Mouse (Mus musculus) right cerebral cortex, postnatal 25 days (tissue): ENCODE results near the gene Bmp6.

Experiments used
- DNase-seq: peaks from one replicate; pipeline ENCODE4 v3.0.0; 2022

The Bmp6 gene

DNA sequence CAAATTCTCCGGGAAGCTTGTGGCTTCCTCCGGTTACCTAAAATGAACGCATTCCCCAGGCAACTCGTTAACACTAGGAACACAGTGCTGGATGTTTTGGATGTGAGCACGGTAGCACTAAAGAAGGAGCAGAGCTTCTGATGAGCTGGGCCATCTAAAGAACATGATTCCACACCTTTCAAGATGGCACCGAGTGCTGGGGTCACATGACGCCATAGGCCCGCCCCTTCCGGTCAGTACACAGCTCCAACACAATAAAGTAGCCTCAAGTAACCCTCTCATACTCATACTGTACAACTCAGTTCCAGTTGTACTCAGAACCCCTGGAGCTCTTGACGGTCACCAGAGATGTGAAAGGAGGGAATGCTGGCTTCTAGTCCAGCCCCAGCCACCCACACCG lies 171.7 kb downstream of the Bmp6 start:
- no peak for DNase-seq

DNA sequence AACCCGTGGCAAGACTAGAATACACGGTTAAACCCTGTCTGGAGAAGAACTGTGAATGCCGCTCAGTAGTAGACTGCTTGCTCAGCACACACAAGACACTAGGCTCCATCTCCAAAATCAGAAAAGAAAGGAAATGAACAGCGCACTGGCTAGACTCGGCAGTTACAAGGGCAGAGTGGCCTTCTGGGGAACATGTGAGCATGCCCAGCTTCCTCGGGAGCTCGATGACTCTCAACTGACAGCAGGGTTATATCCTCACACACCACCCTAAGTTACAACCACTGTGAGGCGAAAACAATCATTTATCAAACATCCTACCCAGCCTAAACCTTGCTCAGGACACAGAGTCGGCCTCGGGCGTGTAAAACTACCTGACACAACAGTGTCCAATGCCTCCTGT lies 175.4 kb downstream of the Bmp6 start:
- DNase-seq = no peak

DNA sequence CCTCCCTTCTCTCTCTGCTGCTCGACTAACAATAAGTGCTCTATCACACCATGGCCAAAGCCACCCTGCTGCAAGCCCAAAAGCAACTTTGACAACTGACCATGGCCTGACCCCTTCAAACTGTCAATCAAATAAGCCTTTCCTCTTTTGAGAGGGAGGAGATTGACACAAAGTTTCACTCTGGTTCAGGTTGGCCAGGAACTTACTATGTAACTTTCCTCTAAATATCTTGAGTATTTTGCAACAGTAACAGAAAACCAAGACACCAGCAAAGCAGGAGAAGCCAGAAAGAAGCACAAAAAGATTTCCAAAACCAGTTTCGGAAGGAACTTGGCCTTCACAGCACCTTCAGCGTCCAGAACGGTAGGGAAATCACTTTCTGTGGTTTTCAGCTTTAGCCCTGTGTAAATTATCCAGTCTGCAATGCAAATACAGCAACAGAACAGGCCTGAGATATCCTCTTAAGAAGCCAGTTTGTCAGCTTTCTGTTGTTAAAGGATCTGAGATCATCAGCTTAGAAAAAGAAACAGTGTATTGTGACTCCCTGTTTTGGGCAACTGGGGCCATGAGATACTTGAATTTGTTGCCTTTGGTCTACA lies 177.2 kb downstream of the Bmp6 start:
- DNase-seq = no peak

DNA sequence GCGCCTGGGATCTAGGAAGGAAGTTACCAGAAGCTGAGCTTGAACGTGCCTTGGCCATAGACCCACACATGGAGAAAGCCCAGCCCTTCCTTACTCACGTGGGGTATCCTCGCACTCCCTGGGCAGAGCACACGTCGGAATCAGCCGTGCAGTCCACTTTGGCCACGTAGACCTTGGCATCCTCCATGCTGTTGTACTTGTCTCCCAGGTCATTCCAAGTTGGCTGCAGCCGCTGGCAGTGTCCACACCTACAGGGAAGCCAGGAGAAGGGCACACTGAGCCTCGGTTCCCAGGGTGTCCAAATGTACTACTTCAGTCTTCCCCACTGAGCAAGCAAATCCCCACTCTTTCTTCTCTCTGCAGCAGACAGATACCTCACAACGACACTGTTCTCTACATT lies 178.3 kb downstream of the Bmp6 start:
- DNase-seq = no peak

DNA sequence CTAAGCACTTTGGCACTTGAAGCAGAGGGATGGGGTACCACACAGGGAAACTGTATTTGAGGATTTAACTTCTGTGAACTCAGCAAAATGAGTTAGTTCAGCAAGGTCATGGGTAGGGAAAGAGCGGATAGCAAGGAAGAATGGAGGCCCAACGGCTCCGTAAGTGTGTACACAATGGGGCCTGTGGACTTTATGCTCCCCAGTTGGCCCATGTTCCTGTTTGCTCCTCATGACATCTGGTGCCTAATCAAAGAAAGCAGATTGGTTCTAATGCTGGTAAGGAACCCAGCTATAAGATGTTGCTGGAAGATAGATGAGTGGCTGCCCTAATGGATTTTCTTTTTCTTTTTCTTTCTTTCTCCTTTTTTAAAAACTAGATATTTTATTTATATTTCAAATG lies 180.4 kb downstream of the Bmp6 start:
- no peak for DNase-seq

DNA sequence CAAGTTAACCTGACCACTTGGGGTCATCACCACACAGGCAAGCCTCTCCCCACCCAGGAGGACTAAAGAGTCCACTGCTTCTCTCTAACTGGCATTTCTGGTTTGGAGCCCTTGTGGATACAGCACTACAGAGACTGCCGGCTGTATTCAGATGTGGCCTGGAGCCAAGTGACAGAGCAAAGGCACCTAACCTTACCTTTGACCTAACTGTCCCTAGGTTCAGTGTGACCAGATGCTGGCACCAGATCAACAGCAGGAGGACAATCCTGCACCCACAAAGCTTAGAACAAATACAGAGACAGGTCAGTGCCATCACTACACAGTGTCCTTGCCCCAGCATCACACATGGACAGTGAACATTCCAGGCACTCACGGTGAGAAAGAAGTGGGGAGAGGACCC lies 181.2 kb downstream of the Bmp6 start:
- DNase-seq = no peak

DNA sequence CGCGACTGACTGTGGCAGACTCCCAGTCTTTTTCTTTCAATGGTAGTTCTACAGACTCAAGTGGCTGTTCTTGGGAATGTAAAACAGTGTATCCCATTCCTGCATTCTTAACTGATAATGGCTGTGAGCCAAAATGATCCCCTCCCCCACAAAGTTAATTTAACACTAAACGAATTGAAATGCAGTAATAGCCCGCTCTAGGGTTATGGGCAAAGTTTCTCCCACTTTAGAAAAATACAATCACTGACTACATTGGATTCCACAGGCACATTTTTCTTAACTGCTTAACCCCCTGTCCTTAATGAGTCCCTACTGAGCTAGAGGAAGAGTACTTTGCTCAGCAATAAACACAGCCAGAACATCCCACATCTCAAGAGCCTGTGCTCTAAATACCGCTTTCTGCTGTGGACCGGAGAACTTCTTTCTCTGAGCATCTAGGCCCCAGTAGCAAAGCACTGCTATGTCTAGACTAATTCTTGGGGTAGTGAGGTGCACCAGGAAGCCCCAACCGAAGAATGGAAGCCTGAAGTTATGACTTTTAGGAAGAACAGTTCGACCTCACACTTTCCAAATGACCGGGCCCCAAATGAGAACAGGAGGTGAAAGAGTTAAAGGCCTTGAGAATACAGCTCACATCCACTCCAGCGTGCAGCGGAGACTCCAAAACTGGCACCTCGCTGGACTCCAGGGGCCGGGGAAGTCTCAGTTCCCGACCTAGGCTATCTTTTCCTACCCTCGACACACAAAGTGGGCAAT lies 182.3 kb downstream of the Bmp6 start:
- no peak for DNase-seq

DNA sequence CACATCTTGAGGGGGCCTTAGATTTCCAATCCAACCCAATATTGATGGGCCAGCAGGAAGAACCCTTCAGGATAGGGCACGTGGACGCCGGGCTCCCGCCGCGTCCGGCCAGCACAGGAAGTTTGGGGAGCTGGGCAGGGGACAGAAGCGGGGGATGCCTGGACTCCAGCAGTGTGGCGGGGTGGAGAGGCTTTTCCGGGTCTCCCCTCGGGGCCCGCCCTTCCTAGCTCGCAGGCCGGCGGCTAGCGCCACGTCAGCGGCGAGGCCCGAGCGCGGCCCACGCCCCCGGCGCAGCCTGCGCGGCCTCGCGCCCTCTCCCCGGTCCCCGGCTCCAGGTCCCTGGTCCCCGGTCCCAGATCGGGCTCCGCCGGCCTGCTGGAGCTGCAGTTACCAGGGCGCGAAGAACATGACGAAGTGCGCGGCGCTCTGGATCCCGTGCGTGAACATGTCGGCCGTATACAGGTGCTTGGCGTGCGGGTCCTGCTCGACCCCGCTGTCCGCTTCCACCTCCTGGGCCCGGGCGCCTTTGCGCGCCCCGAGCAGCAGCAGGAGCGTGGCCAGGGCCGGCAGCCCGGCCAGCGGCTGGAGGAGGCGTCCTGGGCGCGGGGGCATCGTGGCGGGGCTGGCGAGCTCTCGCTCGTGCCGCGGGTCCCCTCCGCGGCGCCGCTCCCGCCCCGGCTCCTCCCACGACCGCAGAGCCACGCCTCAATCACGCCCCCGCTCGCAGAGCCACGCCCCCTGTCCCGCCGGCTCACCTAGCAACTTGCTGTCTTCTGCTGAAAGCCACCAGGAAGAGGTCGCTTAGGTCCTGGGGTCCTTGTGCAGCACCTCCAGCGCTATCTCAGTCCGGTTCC lies 183.1 kb downstream of the Bmp6 start:
- peak; percentile 86 for DNase-seq

DNA sequence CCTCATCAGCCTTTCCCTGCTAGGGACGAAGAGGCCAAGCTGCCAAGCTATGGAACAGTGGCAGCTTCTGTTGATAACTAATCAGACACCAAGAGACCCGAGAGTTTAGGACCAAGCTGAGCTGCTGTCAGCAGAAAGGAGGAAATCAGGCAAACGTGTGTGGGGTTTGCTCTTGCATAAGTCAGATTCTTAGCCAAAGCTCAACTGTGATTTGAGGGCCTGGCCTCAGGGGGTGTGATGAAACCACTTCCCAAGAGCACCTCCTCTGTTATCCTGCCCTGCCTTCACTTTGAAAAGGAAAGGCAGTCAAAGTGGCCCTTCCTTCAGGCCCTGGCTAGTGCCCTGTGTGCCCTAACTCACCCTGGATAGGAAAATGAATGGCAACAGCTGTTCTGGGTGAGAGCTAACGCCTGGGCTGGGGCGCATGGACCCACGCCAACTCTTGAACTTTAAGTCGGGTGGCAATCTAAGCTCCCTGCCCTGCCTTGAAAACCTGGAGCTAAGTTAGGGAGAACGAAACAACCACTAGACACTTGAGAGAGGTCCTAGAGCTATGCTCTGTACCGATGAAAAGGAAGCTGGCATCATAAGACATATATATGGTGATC lies 183.9 kb downstream of the Bmp6 start, which contains the start of gene Txndc5:
Txndc5 (minus strand) TSS at position 138 of the 608 bp plus-strand sequence.
- DNase-seq = no peak

DNA sequence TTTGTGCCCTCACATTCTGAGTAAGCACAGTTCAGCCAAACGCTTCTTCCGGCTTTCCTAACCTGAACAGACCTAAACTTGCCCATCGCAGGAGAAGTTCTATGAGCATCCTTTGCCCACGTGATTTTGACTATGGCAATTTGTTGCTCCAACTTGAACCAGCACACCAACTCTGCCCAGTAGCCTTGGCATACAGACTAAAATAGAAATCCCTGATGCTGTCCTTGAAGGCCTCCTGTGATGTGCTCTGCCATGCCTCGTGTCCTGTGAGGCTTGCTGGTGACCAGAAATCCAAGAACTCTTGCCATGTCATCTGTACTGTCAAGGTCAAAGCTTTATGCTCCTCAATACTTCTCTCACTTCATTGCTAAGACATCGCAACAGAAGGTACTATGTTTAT lies 184.7 kb downstream of the Bmp6 start:
- DNase-seq = no peak

DNA sequence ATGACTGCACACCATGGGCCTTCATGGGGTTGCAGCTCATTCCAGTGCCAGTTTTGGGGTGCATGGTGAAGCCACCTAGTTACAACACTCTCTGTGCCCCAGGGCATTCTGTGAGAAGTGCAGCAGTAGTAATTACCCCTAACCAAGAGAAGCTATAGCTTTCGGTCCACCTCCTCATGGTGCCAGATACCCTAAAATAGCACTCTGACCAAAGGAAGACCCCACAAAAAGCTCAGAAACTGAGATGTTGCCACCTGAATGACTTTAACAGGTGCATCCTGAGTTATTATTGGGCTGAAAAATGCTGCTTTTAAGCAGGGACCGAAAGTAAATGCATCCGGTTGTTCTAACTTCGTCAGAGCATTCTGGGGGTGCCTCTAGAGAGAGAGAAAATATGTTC lies 186.6 kb downstream of the Bmp6 start:
- DNase-seq = no peak

DNA sequence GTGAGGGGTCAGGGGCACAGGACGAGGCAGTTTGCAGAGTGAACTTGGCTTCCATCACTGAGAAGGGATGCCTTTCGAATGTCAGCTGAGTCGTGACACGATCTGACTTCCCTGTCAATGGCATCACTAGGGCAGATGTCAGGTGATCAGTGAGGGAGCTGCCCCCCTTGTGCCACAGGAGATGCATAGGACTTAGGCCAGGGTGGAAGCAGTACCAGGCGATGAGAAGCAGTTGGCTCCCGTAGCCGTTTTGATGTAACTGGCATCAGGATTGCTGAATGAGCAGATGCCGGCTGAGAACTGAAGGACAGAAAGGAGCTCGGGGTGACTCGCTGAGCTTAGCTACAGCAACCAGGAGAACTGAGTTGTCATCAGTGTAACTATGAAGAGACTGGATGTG lies 188.6 kb downstream of the Bmp6 start:
- DNase-seq = no peak

DNA sequence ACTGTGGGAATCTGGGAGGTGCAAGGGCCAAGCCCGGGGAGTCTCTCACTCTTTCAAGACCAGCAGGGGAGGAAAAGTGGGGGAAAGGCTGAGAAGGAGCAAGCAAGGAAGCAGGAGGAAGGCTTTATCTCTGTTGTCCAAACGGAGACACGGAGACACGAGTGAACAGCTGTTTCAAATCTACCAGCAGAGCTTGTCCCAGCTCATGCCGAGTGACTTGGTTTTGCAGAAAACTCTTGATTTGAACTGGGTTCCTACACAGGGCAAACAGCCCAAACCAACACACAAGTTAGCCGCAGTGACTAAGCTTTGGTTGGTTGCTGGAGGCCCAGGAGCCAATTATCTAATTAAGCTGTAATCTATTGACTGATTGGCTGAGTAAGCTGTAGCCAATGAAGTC lies 189.1 kb downstream of the Bmp6 start:
- no peak for DNase-seq

DNA sequence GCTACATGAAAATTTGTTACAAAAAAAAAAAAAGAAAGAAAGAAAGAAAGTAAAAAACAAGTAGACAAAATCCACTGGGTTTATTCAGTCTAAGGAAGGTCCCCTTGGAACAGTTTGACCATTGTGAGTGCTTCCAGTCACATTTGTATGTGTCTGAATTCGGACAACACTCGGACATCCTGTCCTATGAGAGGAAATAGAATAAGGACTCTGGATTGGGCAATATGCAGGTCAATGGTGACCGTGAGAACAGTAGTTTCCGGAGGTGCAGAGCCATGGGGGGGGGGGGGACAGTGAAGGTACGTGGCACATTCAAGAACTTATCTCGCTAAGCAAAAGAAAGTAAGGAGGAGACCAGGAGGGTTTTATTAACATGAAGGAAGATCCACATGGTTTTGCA lies 189.8 kb downstream of the Bmp6 start:
- no peak for DNase-seq

DNA sequence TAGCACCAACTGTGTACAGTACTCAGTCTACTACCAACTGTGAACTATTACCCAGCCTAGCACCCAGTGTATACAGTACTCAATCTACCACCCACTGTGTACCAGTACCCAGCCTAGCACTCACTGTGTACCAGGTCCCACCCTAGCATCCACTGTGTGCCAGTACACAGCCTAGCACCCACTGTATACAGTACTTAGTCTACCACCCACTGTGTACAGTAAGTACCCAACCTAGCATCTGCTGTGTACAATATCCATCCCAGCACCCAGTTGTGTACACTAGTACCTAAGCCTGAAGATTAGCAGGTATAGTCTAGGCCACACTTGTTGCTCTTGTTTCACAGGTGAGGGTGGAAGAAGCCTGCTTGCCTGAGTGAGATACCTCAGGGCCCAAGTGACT lies 192.6 kb downstream of the Bmp6 start:
- DNase-seq = no peak

DNA sequence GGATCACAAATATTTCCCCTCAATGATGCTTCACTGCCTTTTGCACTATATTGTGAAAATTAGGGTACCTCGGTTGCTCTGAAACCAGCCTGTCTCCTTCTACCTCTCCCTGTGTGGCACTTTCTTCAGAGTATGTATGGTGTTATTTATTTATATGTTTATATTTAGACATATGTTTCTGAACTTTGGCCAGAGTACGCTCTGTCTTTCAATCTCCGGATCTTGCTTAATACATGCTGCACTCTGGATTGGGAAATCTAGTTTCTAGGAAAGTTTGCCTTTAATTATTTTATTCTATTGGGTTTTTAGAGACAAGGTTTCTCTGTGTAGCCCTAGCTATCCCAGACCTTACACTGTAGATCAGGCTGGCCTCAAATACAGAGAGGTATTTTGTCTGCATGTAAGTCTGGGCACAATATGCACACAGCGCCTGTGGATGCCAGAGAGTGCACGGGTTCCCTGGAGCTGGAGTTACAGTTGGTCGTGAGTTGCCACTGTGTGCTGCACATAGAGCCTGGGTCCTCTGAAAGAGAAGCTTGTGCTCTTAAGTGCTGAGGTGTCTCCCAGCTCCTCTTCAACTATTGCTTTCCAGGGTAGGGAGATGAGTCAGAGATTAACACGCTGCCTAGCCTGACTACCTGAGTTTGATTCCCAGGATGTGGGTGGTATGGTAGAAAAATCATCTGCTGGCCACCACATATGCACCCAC lies 194.4 kb downstream of the Bmp6 start:
- DNase-seq = no peak

DNA sequence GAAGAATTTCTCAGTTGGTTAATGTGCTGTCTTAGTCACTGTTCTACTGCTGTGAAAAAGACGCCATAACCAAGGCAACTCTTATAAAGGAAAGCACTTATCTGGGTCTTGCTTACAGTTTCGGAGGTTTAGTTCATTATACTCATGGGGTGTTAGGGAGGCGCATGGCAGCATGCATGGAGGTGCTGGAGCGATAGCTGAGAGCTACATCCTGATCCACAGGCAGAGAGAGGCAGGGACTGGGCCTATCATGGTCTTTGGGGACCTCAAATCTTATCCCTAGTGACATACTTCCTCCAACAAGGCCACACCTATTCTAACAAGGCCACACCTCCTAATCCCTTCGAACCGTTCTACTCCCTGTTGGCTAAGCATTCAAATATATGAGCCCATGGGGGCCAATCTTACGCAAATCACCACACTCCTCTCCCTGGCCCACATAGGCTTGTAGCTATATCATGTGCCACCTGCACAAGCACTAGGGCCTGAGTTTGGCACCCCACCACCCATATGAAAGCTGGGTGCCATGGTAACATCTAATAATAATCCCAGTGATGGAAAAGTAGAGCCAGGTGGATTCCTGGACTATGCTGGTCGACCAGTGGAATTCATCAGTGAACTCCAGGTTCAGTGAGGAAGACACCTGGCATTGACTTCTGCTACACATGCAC lies 198.7 kb downstream of the Bmp6 start:
- DNase-seq = no peak

DNA sequence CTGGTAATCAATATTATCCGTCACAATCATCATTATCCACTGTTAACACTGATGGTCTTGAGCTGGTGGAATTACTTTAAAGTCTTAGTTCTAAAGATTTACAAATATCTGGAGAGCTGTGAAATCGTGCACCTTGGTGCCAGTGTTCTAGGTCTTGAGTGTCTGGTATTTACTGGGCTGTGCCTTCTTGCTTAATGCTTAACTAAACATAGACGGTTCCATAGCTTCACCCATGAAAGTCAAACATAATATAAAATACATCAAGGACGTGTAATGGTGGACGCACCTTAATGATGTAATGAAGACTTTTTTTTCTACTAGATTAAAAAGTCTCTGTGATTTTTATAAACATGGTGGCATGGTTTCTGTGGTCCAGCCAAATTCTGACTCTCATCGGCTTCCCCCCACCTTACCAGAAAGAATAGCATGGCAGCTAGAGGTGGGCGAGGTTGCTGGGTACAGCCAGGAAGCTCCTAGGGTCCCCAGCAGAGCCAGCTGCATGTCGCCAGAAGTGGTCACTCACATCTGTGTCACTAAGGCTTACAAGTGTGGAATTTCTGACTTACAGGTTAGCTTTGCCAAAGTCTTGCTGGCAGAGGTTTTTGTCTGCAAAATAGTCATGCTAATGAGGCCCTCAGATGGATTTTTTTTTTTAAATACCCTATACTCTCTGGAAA lies 200.0 kb downstream of the Bmp6 start:
- no peak for DNase-seq

DNA sequence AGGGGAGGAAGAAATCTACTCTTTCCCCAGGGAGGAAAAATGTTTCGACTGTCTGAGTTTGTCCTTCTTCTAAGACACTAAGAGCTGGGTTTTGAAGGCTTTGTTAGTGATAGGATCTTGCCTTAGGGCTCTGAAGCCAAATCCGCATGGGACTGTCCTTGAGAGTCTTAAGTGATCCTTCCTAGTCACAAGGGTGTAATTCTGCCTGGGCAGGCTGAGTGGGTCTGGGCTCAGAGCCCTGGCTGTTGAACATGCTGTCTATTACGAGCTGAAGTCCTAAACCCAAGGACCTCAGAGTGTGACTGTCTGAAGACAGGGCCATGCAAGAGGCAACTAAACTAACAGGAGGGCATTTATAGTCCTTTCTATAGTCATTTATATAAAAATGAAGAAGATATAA lies 200.6 kb downstream of the Bmp6 start:
- no peak for DNase-seq

DNA sequence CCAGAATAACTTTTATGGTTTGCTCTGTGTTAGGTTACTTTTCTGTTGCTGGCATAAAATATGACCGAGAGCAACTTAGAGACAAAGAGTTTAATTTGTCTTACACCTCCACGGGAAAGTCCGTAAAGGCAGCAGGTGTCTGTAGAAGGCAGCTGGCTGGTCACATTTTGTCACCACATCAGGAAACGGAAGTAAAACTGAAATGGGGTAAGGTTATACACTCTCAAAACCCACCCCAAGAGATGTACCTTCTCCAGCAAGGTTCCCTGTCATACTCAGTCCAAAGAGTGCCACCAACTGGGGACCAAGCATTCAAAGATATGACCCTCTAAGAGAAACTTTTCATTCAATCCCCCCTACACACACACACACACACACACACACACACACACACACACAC lies 201.8 kb downstream of the Bmp6 start:
- DNase-seq = no peak

DNA sequence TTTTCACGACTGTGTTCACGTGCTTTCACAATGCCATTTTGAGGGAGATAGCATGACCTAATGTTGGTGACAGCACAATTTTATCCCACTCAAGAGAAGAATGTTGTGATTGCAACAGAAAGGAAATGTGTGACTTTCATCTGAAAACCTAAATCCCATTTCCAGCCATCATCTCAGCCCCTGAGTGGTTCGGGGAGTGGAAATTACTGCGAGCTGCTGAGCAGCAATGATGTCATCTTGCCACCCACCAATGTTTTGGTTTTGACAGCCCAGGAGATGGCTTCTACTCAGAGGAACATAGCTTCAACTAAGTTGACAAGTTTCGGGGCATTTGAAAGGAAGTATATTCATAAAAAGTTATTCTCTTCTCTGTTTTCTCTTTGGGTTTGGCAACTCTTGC lies 202.8 kb downstream of the Bmp6 start:
- no peak for DNase-seq

DNA sequence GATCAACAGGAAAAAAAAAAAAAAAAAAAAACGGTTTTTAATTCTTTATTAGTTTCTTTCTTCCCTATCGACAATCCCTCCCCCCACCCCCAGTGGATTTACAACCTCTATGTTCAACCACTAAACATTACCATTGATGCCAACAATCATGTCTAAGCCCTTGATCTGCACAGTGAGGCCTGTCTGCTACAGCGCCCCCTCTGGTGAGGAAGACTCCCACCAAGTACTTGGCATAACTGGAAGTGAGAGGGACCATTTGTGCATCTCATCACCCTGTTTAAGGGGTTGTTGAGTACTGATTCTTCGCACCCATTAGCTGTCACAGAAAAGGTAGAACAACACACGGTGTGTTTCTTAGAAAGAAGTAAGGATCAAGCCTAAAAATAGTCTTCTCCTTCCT lies 203.8 kb downstream of the Bmp6 start:
- no peak for DNase-seq
